Mouse (Mus musculus) hindbrain, embryonic 11.5 days (tissue): ENCODE measurements at regions not wholly inside any gene's neighbourhood (a gene's known extent, or its start where the extent isn't known, plus 50 kb on each side); places are given as distances from the start of the nearest gene placed in this dataset.

Source experiments
- ATAC-seq: fragments of 200-750 bp; cut with Nextera tagmentation; 2 replicates; pipeline ENCODE4 v1.8.0; 2017; ENCODE audit warnings: mild to moderate bottlenecking, moderate TSS enrichment, moderate library complexity; ENCODE audit not compliant: low FRiP score
- DNase-seq: peaks from one replicate; pipeline ENCODE4 v3.0.0-alpha.2; 2015; ENCODE audit warnings: low spot score
- H3K27ac ChIP-seq: fragments of 300-500 bp; sonication (generic); 2 replicates; pipeline ENCODE4 v1.5.1; 2014; ENCODE audit warnings: mild to moderate bottlenecking, low read depth, low read length
- H3K27me3 ChIP-seq: fragments of 300-500 bp; sonication (generic); 2 replicates; pipeline ENCODE4 v1.6.1; 2014; ENCODE audit warnings: mild to moderate bottlenecking, low read length, moderate library complexity, mixed read lengths; ENCODE audit not compliant: control insufficient read depth, insufficient read depth
- H3K36me3 ChIP-seq: fragments of 300-500 bp; sonication (generic); 2 replicates; pipeline ENCODE4 v1.6.1; 2014; ENCODE audit warnings: mild to moderate bottlenecking, low read length, moderate library complexity, mixed read lengths; ENCODE audit not compliant: control insufficient read depth, insufficient read depth
- H3K4me1 ChIP-seq: fragments of 300-500 bp; sonication (generic); replicated peaks from 2 replicates; pipeline ENCODE4 v1.6.1; 2014; ENCODE audit warnings: low read length, mixed read lengths; ENCODE audit not compliant: control insufficient read depth, insufficient read depth
- H3K4me2 ChIP-seq: fragments of 300-500 bp; sonication (generic); replicated peaks from 2 replicates; pipeline ENCODE4 v1.6.1; 2014; ENCODE audit warnings: mild to moderate bottlenecking, low read depth, low read length
- H3K4me3 ChIP-seq: fragments of 300-500 bp; sonication (generic); 2 replicates; pipeline ENCODE4 v1.5.1; 2014; ENCODE audit warnings: low read depth, low read length
- H3K9ac ChIP-seq: fragments of 300-500 bp; sonication (generic); 2 replicates; pipeline ENCODE4 v1.6.1; 2014; ENCODE audit warnings: low read depth, low read length
- H3K9me3 ChIP-seq: fragments of 300-500 bp; sonication (generic); 2 replicates; pipeline ENCODE4 v1.6.1; 2016; ENCODE audit warnings: low read length; ENCODE audit not compliant: control insufficient read depth
- WGBS: fragments of 180-500 bp; shearing (Covaris S2); extraction: QIAGEN DNeasy Blood & Tissue Kit; methylation state at CpG from one replicate; pipeline ENCODE4 v1.1.7; 2014; 5-methylcytosine and 5-hydroxymethylcytosine counted together

DNA sequence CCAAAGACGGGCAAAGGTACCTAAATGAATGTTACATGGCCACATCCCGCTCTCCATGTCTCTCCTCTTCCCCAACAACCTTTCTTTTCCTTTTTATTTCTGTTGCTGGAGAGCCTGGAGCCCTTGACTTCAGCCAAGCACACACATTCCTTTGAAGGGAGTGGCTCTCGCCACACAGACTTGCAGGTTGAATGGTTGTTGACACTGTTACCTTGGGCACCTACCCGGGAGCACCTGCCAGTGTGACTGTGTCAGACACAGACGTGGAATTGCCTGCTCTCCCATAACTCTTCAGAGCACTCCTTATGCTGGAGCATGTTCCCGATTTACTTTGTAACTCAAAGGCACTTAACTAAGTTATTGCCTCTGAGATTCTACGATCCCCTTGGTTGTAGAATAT, 240.0 kb upstream of the Nr2f2 start:
- Histone ChIP-seq H3K9ac (no peak overlapping the region), H3K27ac (no peak overlapping the region), H3K4me1 (no peaks in the 10 kb centered on the region), H3K4me2 (no peak overlapping the region), H3K4me3 (no peak overlapping the region), H3K36me3 (no peaks in the 10 kb centered on the region), H3K27me3 (no peaks in the 10 kb centered on the region), H3K9me3 (no peaks in the 10 kb centered on the region)
- DNase-seq: no peak
- WGBS: 94% methylated on average over 7 of the region's 7 CpGs
- ATAC-seq: no peak

DNA sequence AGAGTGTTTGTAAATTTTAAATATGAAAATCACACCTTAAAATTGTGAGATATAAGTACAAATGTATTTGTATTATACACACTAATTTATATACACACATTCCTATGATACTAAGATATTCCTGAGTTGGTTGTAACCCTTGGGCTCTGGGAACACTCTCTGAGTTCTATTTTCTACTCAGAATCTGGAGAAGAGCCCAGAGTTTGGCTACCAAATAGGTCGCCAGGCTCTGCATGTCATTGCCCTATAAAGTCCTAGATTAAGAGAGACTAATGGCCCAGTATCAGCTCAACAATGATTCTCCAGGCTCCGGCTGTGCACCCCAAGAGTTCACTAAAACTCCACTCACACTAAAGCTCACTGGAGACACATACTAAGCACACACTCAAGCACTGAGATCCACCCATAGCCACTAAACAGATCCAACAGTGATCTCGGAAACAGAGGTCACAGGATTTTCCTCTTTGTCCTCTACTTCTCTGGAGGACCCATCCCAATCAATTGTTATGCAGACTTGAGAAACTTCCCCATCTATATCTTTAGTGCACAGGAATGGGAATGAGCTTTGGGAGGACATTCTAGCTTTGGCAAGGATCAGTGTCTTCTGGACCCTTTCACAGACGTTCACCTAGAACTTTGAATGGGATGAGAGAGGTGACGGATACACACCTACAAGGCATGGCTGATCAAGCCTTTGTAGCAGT, 238.1 kb upstream of the Nr2f2 start:
- no peaks in the 10 kb centered on the region for H3K27me3 ChIP-seq
- no peak overlapping the region for H3K4me2 ChIP-seq
- no peaks in the 10 kb centered on the region for H3K4me1 ChIP-seq
- no peak overlapping the region for H3K27ac ChIP-seq
- no peaks in the 10 kb centered on the region for H3K9me3 ChIP-seq
- ATAC-seq (no peak), DNase-seq (no peak)
- 93% methylated on average over 5 of the region's 5 CpGs for WGBS
- H3K36me3 ChIP-seq: no peaks in the 10 kb centered on the region
- H3K4me3 ChIP-seq: no peak overlapping the region
- H3K9ac ChIP-seq: no peak overlapping the region

DNA sequence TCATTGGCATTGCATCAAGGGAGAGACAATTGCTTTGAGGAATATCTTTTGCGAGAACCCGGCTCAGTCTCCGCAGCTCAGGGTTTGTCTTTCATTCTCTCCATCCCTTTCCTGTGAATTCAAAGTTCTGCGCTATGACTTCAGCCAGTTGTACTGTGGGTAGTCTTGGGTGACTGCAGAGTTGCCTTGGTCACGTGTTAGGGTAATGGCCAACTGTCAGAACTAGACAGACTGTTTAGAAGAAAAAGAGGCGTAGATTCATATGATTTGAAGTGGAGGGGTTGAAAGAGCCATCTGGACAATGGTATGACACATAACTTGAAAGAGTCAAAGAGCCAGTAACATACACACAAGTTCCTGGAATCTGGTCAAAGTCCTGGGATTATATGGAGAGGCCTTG, 226.5 kb upstream of the Nr2f2 start:
- H3K27me3 ChIP-seq: no peaks in the 10 kb centered on the region
- H3K4me1 ChIP-seq: no peaks in the 10 kb centered on the region
- no peak overlapping the region for H3K27ac ChIP-seq
- H3K9ac ChIP-seq: no peak overlapping the region
- no peak overlapping the region for H3K4me3 ChIP-seq
- H3K36me3 ChIP-seq: no peaks in the 10 kb centered on the region
- no peaks in the 10 kb centered on the region for H3K9me3 ChIP-seq
- ATAC-seq: no peak
- no peak overlapping the region for H3K4me2 ChIP-seq
- WGBS: 91% methylated on average over 6 of the region's 6 CpGs
- DNase-seq: no peak

DNA sequence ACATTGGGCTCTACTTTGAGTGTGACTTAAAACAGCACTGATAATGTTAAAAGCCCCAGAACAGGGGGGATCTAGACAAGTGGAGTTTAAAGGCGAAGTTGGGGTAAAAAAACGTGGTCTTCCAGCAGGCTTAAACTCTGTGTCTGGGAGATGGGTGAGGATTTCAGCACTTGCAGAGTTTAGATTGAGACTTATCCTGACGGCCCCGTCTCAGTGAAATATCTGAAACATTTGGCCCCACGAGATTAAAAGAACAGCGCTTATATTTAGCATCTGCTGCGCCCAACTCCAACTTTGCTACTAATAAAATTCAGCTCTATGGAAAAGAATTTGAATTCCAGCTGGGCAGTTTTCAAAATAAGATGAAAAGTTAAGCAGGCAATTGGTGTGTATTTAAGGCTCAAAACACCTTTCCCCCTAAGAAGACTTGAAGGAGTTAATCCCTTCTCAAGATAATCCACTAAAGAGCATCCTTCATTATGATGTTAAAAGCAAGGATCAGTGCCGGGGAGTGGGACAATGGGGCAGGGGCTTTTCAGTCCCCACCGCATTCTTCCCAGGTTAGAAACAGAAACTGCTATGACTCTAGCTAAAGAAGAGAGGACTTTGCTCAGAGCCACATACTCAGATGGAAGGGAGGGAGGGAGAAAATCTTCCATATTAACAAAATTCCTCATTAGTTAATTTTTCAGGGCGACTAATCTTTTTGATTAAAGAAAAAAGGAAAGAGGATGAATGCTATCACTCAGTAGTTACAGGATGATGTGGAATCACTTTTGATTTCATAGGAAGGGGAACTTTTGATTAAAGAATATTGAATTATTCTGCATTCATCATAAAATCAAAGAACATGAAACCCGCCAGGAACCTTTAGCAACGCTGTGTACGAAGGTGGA, 225.1 kb upstream of the Nr2f2 start:
- no peak overlapping the region for H3K9ac ChIP-seq
- ATAC-seq (no peak), DNase-seq (no peak)
- H3K9me3 ChIP-seq: no peaks in the 10 kb centered on the region
- no peaks in the 10 kb centered on the region for H3K4me1 ChIP-seq
- no peak overlapping the region for H3K4me3 ChIP-seq
- no peak overlapping the region for H3K27ac ChIP-seq
- no peak overlapping the region for H3K4me2 ChIP-seq
- no peaks in the 10 kb centered on the region for H3K36me3 ChIP-seq
- no peaks in the 10 kb centered on the region for H3K27me3 ChIP-seq
- WGBS: 24% methylated on average over 13 of the region's 13 CpGs

DNA sequence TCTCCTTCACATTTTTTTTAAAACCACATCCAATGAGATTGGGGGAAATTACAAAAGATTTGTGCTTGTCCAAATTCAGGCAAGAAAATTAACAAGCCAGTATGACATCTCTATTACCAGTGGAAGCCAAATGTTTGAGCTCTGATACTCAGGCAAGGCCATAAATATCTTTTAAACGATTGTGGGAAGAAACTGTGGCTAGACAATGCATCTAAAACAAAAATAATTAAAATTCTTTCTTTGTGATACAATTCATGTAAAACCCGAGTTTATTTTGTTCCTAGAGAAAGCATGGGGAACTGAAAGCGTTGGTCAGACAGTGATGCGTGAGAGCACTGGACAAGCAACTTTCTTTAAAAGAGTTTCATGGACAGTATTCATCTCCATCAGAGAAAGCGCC, 223.2 kb upstream of the Nr2f2 start:
- H3K36me3 ChIP-seq: no peaks in the 10 kb centered on the region
- WGBS: 68% methylated on average over 5 of the region's 5 CpGs
- H3K9ac ChIP-seq: no peak overlapping the region
- H3K27me3 ChIP-seq: no peaks in the 10 kb centered on the region
- ATAC-seq (no peak), DNase-seq (no peak)
- no peaks in the 10 kb centered on the region for H3K4me1 ChIP-seq
- H3K4me3 ChIP-seq: no peak overlapping the region
- no peak overlapping the region for H3K4me2 ChIP-seq
- no peak overlapping the region for H3K27ac ChIP-seq
- H3K9me3 ChIP-seq: no peaks in the 10 kb centered on the region

DNA sequence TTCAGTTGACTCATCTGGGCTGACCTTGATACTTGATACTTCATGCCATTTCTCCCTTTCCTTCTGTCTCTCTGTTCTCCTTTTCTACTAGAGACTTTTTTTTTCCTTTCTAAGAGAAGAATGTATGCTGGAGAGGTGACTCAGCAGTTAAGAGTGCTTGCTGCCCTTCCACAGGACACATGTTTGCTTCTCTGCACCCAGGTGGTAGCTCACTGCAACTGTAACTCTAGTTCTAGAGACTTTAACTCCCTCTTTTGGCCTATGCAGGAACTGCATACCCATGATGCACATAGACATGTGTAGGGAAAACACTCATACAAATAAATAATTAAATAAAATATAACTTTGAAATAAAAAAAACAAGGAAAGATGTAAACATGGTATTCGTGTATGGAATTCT, 221.5 kb upstream of the Nr2f2 start:
- WGBS: 90% methylated on average over 1 of the region's 1 CpGs
- Histone ChIP-seq H3K4me2 (no peak overlapping the region), H3K4me3 (no peak overlapping the region), H3K9ac (no peak overlapping the region), H3K36me3 (no peaks in the 10 kb centered on the region), H3K9me3 (no peaks in the 10 kb centered on the region), H3K27ac (no peak overlapping the region), H3K27me3 (no peaks in the 10 kb centered on the region), H3K4me1 (no peaks in the 10 kb centered on the region)
- no peak for ATAC-seq
- DNase-seq: no peak

DNA sequence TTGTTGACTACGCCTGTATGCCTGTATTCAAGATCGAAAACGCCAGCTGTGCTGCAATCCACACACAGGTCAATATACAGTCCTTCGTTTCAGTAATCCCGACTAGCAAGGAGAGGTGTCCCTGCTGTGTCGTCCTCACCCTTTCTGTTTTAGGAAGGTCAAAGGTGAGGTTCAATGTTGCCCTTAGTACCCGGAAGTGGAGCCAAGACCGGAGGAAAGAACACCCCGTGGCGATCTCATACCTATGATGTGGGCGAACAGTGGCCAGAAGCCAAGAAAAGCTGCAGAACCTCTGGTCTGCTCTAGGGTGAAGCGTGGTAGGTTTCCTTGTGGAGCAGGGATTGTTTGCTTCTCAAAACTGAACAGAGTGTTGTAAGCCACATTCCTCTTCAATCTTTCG, 217.9 kb upstream of the Nr2f2 start:
- H3K4me3 ChIP-seq: no peak overlapping the region
- H3K9ac ChIP-seq: no peak overlapping the region
- 76% methylated on average over 13 of the region's 13 CpGs for WGBS
- DNase-seq: no peak
- ATAC-seq: no peak
- H3K9me3 ChIP-seq: no peaks in the 10 kb centered on the region
- no peak overlapping the region for H3K4me2 ChIP-seq
- no peaks in the 10 kb centered on the region for H3K36me3 ChIP-seq
- no peak overlapping the region for H3K27ac ChIP-seq
- H3K4me1 ChIP-seq: no peaks in the 10 kb centered on the region
- no peaks in the 10 kb centered on the region for H3K27me3 ChIP-seq

DNA sequence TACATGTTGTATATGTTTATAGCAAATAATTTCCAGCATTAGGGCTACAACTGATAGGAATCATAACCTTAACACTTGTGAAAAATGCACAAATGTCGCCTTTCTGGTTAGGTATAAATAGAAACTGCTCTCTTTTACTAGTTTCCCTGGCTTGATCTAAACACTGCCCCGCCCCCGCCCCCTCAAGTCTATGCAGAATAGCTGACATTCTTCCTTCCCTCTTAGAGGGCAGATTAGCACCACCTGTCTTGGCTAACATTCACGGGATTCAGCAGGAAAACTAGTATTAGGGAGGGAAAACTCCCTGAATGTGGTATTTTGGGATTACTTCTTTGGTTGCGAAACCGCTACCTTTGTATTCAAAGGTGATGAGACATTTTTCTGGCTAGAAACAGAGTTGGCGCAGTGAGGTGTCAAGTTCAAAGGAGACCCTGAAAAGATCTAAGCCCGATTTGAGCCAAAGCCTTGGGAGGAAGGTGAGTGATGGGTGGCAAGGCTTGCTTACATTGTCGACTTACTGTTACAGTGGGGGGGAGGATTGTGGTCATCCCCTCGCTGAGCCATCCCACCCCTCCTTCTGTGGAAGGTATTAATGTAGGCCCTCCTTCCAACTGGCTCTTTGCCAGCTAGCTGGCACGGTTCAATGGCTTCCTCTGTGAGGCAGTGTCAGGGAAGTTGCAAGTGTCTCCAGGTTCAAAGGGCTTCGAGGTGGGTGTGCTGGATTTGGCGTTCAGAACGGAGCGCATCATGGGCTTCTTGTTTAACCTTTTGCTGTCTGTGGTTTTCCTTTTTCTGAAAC, 209.8 kb upstream of the Nr2f2 start:
- ATAC-seq (no peak), DNase-seq (no peak)
- Histone ChIP-seq H3K4me2 (no peak overlapping the region), H3K4me3 (no peak overlapping the region), H3K27ac (no peak overlapping the region), H3K9ac (no peak overlapping the region), H3K27me3 (no peaks in the 10 kb centered on the region), H3K9me3 (no peaks in the 10 kb centered on the region), H3K4me1 (no peaks in the 10 kb centered on the region), H3K36me3 (no peaks in the 10 kb centered on the region)
- 42% methylated on average over 15 of the region's 15 CpGs for WGBS
